Mouse (Mus musculus): ENCODE measurements around the gene Zfp428. TPM values are rescaled to one million over a fixed set of nuclear protein-coding genes. Genes with fewer than 3 reads are reported as not detected.
A peak's percentile ranks its signal among the peaks of the same experiment; 100 is the strongest.

Gene Zfp428
- polyA plus RNA-seq, 1 experiment = 15.7 TPM

DNA sequence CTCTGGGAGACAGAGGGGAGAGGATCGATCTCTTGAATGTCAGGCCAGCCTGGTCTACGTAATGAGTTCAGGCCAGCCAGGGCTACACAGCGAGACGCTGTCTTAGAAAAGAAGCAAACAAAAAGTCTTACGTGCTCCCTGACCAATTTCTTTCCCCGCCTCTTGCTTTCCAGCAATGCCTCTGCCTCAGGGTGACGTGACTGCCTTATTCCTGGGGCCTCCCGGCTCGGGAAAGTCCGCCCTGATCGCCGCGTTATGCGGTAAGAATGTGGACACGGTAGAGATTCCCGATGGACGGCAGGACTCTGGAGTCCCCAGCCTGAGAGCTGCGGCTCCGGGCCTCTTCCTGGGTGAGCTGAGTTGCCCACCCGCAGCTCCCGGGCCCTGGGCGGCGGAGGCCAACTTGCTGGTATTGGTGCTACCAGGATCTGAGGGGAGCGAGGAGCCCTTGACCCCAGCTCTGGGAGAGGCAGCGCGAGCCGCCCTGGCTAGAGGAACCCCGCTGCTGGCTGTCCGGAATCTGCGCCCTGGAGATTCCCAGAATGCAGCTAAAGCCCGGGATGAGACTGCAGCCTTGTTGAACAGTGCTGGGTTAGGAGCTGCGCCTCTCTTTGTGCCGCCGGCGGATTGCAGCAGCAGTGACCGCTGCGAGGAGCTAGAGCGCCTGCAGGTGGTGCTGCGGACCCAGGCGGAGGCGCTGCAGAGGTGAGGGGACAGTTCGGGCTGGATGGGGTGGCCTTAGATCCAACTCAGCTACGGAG is 24.6 kb downstream of the Zfp428 start:
- Histone ChIP-seq H3K27ac (ENCODE audit: insufficient read depth, low read depth, low read length) (peak overlapping the region; percentile 44; the same call in 1 of the 2 replicates), H3K36me3 (ENCODE audit: control insufficient read depth, insufficient read depth, low read length) (peaks cover 21% of the 10 kb centered on the region), H3K27me3 (ENCODE audit: control insufficient read depth, insufficient read depth, low read length) (no peaks in the 10 kb centered on the region), H3K4me3 (ENCODE audit: low read depth, low read length) (peak overlapping the region; percentile 70), H3K4me1 (ENCODE audit: control insufficient read depth, insufficient read depth, insufficient read length, low read length) (peaks cover 5% of the 10 kb centered on the region)
- WGBS = 1% methylated on average over 43 of the region's 43 CpGs
- TF ChIP-seq CTCF (IDR thresholded peaks at IDR 0.05; ENCODE audit: extremely low read depth, insufficient read length, insufficient replicate concordance, low read depth, low read length) (peak; percentile 70), POLR2A (IDR thresholded peaks at IDR 0.05; ENCODE audit: low read depth, low read length) (no peak; the same call in 1 of the 2 replicates)

DNA sequence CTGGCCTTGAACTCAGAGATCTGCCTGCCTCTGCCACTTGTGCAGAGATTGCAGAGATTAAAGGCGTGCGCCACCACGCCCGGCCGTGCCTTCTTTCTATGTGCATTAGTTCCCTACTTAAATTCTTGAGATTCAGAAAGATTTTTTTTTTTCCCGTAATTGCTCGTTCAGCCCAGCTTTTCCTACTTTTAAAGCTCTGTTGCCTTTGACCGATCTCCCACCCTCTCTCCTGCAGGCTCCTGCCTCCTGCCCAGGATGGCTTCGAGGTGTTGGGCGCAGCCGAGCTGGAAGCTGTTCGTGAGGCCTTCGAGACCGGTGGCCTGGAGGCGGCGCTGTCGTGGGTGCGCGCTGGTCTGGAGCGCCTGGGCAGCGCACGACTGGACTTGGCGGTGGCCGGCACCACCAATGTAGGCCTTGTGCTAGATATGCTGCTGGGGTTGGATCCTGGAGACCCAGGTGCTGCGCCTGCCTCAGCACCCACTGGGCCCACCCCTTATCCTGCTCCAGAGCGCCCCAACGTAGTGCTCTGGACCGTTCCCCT is 26.3 kb downstream of the Zfp428 start:
- TF ChIP-seq CTCF (IDR thresholded peaks at IDR 0.05; ENCODE audit: extremely low read depth, insufficient read length, insufficient replicate concordance, low read depth, low read length) (no peak), POLR2A (IDR thresholded peaks at IDR 0.05; ENCODE audit: low read depth, low read length) (no peak)
- Histone ChIP-seq H3K36me3 (ENCODE audit: control insufficient read depth, insufficient read depth, low read length) (peaks cover 21% of the 10 kb centered on the region), H3K27ac (ENCODE audit: insufficient read depth, low read depth, low read length) (no peak overlapping the region), H3K4me3 (ENCODE audit: low read depth, low read length) (no peak overlapping the region), H3K4me1 (ENCODE audit: control insufficient read depth, insufficient read depth, insufficient read length, low read length) (peaks cover 5% of the 10 kb centered on the region), H3K27me3 (ENCODE audit: control insufficient read depth, insufficient read depth, low read length) (no peaks in the 10 kb centered on the region)
- WGBS = 95% methylated on average over 28 of the region's 28 CpGs

DNA sequence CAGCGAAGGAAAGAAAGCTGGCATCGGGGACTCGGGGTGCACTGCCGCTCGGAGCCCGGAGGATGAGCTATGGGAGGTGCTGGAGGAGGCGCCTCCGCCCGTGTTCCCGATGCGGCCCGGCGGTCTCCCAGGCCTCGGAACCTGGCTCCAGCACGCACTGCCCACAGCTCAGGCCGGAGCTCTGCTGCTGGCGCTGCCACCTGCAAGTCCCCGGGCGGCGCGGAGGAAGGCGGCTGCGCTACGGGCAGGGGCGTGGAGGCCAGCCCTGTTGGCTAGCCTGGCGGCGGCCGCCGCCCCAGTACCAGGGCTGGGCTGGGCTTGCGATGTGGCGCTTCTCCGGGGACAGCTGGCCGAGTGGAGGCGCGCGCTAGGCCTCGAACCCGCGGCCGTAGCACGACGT is 27.0 kb downstream of the Zfp428 start:
- H3K36me3 ChIP-seq (ENCODE audit: control insufficient read depth, insufficient read depth, low read length) = peaks cover 21% of the 10 kb centered on the region
- TF ChIP-seq POLR2A (IDR thresholded peaks at IDR 0.05; ENCODE audit: low read depth, low read length) (no peak), CTCF (IDR thresholded peaks at IDR 0.05; ENCODE audit: extremely low read depth, insufficient read length, insufficient replicate concordance, low read depth, low read length) (no peak)
- WGBS = 90% methylated on average over 42 of the region's 42 CpGs
- H3K4me3 ChIP-seq (ENCODE audit: low read depth, low read length) = no peak overlapping the region
- H3K27ac ChIP-seq (ENCODE audit: insufficient read depth, low read depth, low read length) = no peak overlapping the region
- H3K27me3 ChIP-seq (ENCODE audit: control insufficient read depth, insufficient read depth, low read length) = no peaks in the 10 kb centered on the region
- peaks cover 5% of the 10 kb centered on the region for H3K4me1 ChIP-seq (ENCODE audit: control insufficient read depth, insufficient read depth, insufficient read length, low read length)

DNA sequence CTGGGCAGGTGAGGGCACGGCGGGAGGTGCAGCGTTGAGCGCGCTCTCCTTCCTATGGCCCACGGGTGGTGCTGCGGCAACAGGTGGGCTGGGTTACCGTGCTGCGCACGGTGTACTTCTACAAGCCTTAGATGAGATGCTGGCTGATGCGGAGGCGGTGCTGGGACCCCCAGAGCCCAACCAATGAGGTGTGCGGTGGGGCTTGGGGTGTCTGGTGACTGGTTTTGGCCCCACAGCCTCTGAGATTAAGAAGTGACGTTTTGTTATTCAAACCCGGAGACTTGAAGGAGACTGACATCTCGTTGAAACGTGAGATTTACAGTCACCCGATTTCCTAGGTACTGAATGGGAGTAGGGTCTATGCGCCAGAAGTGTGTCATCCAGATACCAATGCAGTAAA is 27.5 kb downstream of the Zfp428 start:
- TF ChIP-seq CTCF (IDR thresholded peaks at IDR 0.05; ENCODE audit: extremely low read depth, insufficient read length, insufficient replicate concordance, low read depth, low read length) = no peak
- TF ChIP-seq POLR2A (IDR thresholded peaks at IDR 0.05; ENCODE audit: low read depth, low read length) = no peak
- 81% methylated on average over 19 of the region's 19 CpGs for WGBS

DNA sequence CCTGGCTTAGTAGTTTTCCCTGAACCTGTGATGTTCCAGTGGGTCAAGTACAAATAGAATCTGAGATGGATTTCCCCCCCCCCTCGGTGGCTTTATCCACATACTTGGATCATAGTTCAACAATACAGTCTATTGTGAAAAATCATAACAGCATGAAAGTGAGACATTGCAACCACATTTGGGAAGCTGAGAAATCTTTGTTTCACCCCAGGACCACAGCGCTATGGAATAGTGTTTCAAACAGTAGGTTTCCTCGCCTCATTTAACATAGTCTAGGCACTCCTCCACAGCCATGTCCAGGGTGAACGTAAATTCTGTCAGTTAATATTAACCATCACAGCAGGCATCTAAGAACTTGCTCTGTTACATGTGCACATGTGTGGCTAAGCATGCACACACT is 30.3 kb downstream of the Zfp428 start:
- WGBS = 73% methylated on average over 4 of the region's 4 CpGs

More for the DNA sequence above, 27.5 kb downstream of the Zfp428 start:
- H3K27me3 ChIP-seq (ENCODE audit: control insufficient read depth, insufficient read depth, low read length) = no peaks in the 10 kb centered on the region
- no peak overlapping the region for H3K4me3 ChIP-seq (ENCODE audit: low read depth, low read length)
- H3K4me1 ChIP-seq (ENCODE audit: control insufficient read depth, insufficient read depth, insufficient read length, low read length) = peaks cover 5% of the 10 kb centered on the region
- H3K27ac ChIP-seq (ENCODE audit: insufficient read depth, low read depth, low read length) = no peak overlapping the region
- H3K36me3 ChIP-seq (ENCODE audit: control insufficient read depth, insufficient read depth, low read length) = peaks cover 21% of the 10 kb centered on the region

DNA sequence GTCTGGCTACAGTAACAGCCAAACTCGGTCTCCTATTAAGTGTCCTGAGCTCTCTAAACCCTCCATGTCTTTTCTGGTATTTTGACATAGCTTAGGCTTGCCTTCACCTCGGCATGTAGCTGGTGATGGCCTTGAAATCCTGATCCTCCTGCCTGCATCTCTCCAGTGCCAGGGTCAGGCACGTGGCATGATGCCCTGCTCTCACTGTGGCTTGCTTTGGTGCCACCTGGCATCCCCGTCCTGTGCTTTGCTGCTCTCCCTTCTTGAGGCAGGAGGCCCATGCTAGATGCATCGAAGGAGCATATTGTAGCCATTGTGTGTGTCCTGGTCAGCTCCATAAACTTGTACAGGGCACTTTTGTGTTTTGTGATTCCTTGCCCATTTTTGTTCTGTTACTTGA is 30.8 kb downstream of the Zfp428 start:
- Histone ChIP-seq H3K27me3 (ENCODE audit: control insufficient read depth, insufficient read depth, low read length) (no peaks in the 10 kb centered on the region), H3K4me3 (ENCODE audit: low read depth, low read length) (no peak overlapping the region), H3K27ac (ENCODE audit: insufficient read depth, low read depth, low read length) (no peak overlapping the region), H3K36me3 (ENCODE audit: control insufficient read depth, insufficient read depth, low read length) (peaks cover 18% of the 10 kb centered on the region), H3K4me1 (ENCODE audit: control insufficient read depth, insufficient read depth, insufficient read length, low read length) (no peaks in the 10 kb centered on the region; the same call in 1 of the 2 replicates)
- WGBS = 65% methylated on average over 5 of the region's 5 CpGs
- TF ChIP-seq CTCF (IDR thresholded peaks at IDR 0.05; ENCODE audit: extremely low read depth, insufficient read length, insufficient replicate concordance, low read depth, low read length) = no peak
- no peak for TF ChIP-seq POLR2A (IDR thresholded peaks at IDR 0.05; ENCODE audit: low read depth, low read length)

More for the DNA sequence above, 30.3 kb downstream of the Zfp428 start:
- Histone ChIP-seq H3K4me3 (ENCODE audit: low read depth, low read length) (no peak overlapping the region), H3K36me3 (ENCODE audit: control insufficient read depth, insufficient read depth, low read length) (peaks cover 21% of the 10 kb centered on the region), H3K4me1 (ENCODE audit: control insufficient read depth, insufficient read depth, insufficient read length, low read length) (no peaks in the 10 kb centered on the region; the same call in 1 of the 2 replicates), H3K27ac (ENCODE audit: insufficient read depth, low read depth, low read length) (no peak overlapping the region), H3K27me3 (ENCODE audit: control insufficient read depth, insufficient read depth, low read length) (no peaks in the 10 kb centered on the region)
- TF ChIP-seq CTCF (IDR thresholded peaks at IDR 0.05; ENCODE audit: extremely low read depth, insufficient read length, insufficient replicate concordance, low read depth, low read length) = no peak
- TF ChIP-seq POLR2A (IDR thresholded peaks at IDR 0.05; ENCODE audit: low read depth, low read length) = no peak

DNA sequence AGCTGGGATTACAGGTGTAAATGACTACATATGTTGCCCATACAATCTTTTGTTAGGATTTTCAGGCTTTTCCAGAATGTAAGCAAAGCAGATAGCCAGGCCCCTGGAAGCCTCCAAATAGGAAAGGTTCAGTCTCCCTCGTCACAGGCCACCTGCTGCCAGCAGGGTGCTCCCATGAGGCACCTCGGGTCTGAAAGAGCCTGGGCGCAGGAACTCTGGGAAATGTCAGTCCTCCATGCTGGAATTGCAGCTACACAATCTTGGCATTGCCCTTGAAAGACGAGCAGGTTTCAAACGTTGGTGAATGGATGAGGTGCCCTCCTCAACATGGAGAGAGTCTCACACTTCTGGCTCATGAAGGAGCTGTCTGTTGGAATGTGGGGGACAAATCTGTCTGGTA is 31.3 kb downstream of the Zfp428 start:
- H3K4me1 ChIP-seq (ENCODE audit: control insufficient read depth, insufficient read depth, insufficient read length, low read length) = no peaks in the 10 kb centered on the region; the same call in 1 of the 2 replicates
- WGBS = 26% methylated on average over 5 of the region's 5 CpGs
- no peaks in the 10 kb centered on the region for H3K27me3 ChIP-seq (ENCODE audit: control insufficient read depth, insufficient read depth, low read length)
- no peak overlapping the region for H3K4me3 ChIP-seq (ENCODE audit: low read depth, low read length)
- TF ChIP-seq CTCF (IDR thresholded peaks at IDR 0.05; ENCODE audit: extremely low read depth, insufficient read length, insufficient replicate concordance, low read depth, low read length) (no peak), POLR2A (IDR thresholded peaks at IDR 0.05; ENCODE audit: low read depth, low read length) (no peak)
- H3K36me3 ChIP-seq (ENCODE audit: control insufficient read depth, insufficient read depth, low read length) = peaks cover 15% of the 10 kb centered on the region
- H3K27ac ChIP-seq (ENCODE audit: insufficient read depth, low read depth, low read length) = no peak overlapping the region
